ENCODE assay signal across 8 mouse cellular contexts in the genomic region with DNA sequence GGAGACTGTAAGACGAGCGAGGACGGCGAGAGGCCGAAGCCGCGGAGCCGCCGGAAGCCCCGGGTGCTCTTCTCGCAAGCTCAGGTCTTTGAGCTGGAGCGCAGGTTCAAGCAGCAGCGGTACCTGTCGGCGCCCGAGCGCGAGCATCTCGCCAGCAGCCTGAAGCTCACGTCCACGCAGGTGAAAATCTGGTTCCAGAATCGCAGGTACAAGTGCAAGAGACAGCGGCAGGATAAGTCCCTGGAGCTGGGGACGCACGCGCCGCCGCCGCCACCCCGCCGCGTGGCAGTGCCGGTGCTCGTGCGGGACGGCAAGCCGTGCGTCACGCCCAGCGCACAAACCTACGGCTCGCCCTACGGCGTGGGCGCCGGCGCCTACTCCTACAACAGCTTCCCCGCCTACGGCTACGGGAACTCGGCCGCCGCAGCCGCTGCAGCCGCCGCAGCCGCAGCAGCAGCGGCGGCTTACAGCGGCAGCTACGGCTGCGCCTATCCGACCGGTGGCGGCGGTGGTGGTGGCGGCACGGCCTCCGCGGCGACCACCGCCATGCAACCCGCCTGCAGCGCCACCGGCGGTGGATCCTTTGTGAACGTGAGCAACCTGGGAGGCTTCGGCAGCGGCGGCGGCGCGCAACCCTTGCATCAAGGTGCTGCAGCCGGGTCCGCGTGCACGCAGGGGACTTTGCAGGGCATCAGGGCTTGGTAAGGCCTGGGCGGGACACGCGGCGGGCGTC. TPM values are rescaled to one million over a fixed set of nuclear protein-coding genes. Genes with fewer than 3 reads are reported as not detected.
A peak's percentile ranks its signal among the peaks of the same experiment; 100 is the strongest.
DNase-seq lines count a peak whose midpoint lies in the region; ATAC-seq and TF ChIP-seq lines count a peak whose summit lies in the region.

No protein-coding gene starts in this region.

- peak overlapping the region; percentile 74 for H3K9ac ChIP-seq in forebrain, embryonic 11.5 days (ENCODE audit: low read length)
- no peak overlapping the region for H3K9ac ChIP-seq in limb, embryonic 11.5 days (ENCODE audit: low read length)

- no peak for TF ChIP-seq CTCF in olfactory bulb, adult 2 months (IDR thresholded peaks at IDR 0.05; ENCODE audit: insufficient read depth, low read depth, low read length)

- peak; percentile 79 for DNase-seq in forebrain, embryonic 11.5 days (ENCODE audit: low spot score)
- peak; percentile 76 for DNase-seq in limb, embryonic 11.5 days (ENCODE audit: low spot score)
- DNase-seq in layer of hippocampus, postnatal 14 days (ENCODE audit: low spot score in 2 of 2): no peak
- no peak for DNase-seq in ovary, adult 18-20 months (ENCODE audit: low spot score)

- peak overlapping the region; percentile 85; the same call in 1 of the 2 replicates for H3K27ac ChIP-seq in forebrain, embryonic 11.5 days (ENCODE audit: low read depth, low read length)
- H3K27ac ChIP-seq in limb, embryonic 11.5 days (replicated peaks; ENCODE audit: low read depth, low read length): no peak overlapping the region
- no peak overlapping the region for H3K27ac ChIP-seq in olfactory bulb, adult 2 months (ENCODE audit: insufficient read depth, low read depth, low read length)

- WGBS in forebrain, embryonic 11.5 days: under 1% methylated on average over 90 of the region's 92 CpGs
- WGBS in limb, embryonic 11.5 days: under 1% methylated on average over 82 of the region's 92 CpGs
- WGBS in olfactory bulb, adult 2 months: 1% methylated on average over 92 of the region's 92 CpGs

- no peaks in the 10 kb centered on the region; the same call in 1 of the 2 replicates for H3K9me3 ChIP-seq in megakaryocyte, embryonic 14.5 days
- no peaks in the 10 kb centered on the region for H3K9me3 ChIP-seq in forebrain, embryonic 11.5 days (ENCODE audit: control insufficient read depth, low read length)
- no peaks in the 10 kb centered on the region for H3K9me3 ChIP-seq in limb, embryonic 11.5 days (ENCODE audit: control insufficient read depth, low read length)

- H3K36me3 ChIP-seq in megakaryocyte, embryonic 14.5 days (replicated peaks; ENCODE audit: low read length): no peaks in the 10 kb centered on the region
- no peaks in the 10 kb centered on the region for H3K36me3 ChIP-seq in forebrain, embryonic 11.5 days (ENCODE audit: control insufficient read depth, insufficient read depth, low read length)
- H3K36me3 ChIP-seq in limb, embryonic 11.5 days (ENCODE audit: control insufficient read depth, insufficient read depth, low read length): no peaks in the 10 kb centered on the region

- peak overlapping the region; percentile 80 for H3K4me2 ChIP-seq in forebrain, embryonic 11.5 days (ENCODE audit: low read depth, low read length, severe bottlenecking)
- H3K4me2 ChIP-seq in limb, embryonic 11.5 days (ENCODE audit: low read depth, severe bottlenecking): peak overlapping the region; percentile 53

- H3K4me1 ChIP-seq in megakaryocyte, embryonic 14.5 days: peaks cover 72% of the 10 kb centered on the region
- peaks cover 41% of the 10 kb centered on the region for H3K4me1 ChIP-seq in forebrain, embryonic 11.5 days (replicated peaks; ENCODE audit: control insufficient read depth, insufficient read depth, low read length)
- H3K4me1 ChIP-seq in limb, embryonic 11.5 days (ENCODE audit: control insufficient read depth, insufficient read depth, low read length): peaks cover 18% of the 10 kb centered on the region; the same call in 1 of the 2 replicates
- H3K4me1 ChIP-seq in olfactory bulb, adult 2 months (ENCODE audit: control insufficient read depth, insufficient read depth, low read length): peaks cover 17% of the 10 kb centered on the region

- H3K4me3 ChIP-seq in megakaryocyte, embryonic 14.5 days (replicated peaks): peak overlapping the region; percentile 86
- H3K4me3 ChIP-seq in forebrain, embryonic 11.5 days (ENCODE audit: low read depth, low read length): peak overlapping the region; percentile 45
- peak overlapping the region; percentile 26 for H3K4me3 ChIP-seq in limb, embryonic 11.5 days (ENCODE audit: low read depth, low read length)
- H3K4me3 ChIP-seq in olfactory bulb, adult 2 months (ENCODE audit: insufficient read depth, low read depth, low read length): 0 out of 2 replicates have a peak overlapping the region, but pooled peaks have one; percentile 1

- TF ChIP-seq POLR2A in olfactory bulb, adult 2 months (IDR thresholded peaks at IDR 0.05; ENCODE audit: insufficient read depth, low read depth, low read length): no peak

- ATAC-seq in megakaryocyte, adult 5-6 weeks (ENCODE audit: poor library complexity, severe bottlenecking): no peak
- ATAC-seq in forebrain, embryonic 11.5 days (replicated peaks; ENCODE audit: low FRiP score): no peak
- ATAC-seq in limb, embryonic 11.5 days (ENCODE audit: insufficient number of reproducible peaks, low FRiP score, low TSS enrichment, low read depth): no peak
- ATAC-seq in activated CD4-positive, CD25-positive, alpha-beta regulatory T cell, adult 4 months: no peak

- peaks cover 100% of the 10 kb centered on the region for H3K27me3 ChIP-seq in megakaryocyte, embryonic 14.5 days (replicated peaks)
- peaks cover 74% of the 10 kb centered on the region for H3K27me3 ChIP-seq in forebrain, embryonic 11.5 days (ENCODE audit: control insufficient read depth, insufficient read depth, low read length)
- peaks cover 97% of the 10 kb centered on the region for H3K27me3 ChIP-seq in limb, embryonic 11.5 days (ENCODE audit: control insufficient read depth, insufficient read depth, low read length)

RNA-seq across cellular contexts. Expression of a gene that starts 2.4 kb away (rescaled TPM):
- polyA plus RNA-seq in megakaryocyte, embryonic 14.5 days (2012; ENCODE audit: insufficient read depth, low replicate concordance): 0.18 TPM in 1 of 2 replicates, not detected in the other
- total RNA-seq in megakaryocyte, adult 5-6 weeks (2015): not detected in 2 replicates
- total RNA-seq in megakaryocyte, adult 5-6 weeks (2017): not detected in 2 replicates
- polyA plus RNA-seq in forebrain, embryonic 11.5 days (2014; fragmentation: Nextera tagmentation; extraction: Ambion mirVana): 4.1 and 5.7 TPM in 2 replicates
- not detected in 2 replicates for polyA plus RNA-seq in limb, embryonic 11.5 days (2014; fragmentation: Nextera tagmentation; extraction: Ambion mirVana)
- polyA plus RNA-seq in olfactory bulb, adult 2 months (2012; ENCODE audit: insufficient read depth, insufficient read length, low replicate concordance, missing spikeins): not detected in 2 replicates
- total RNA-seq in layer of hippocampus, postnatal 14 days (2021): not detected
- polyA plus RNA-seq in activated CD4-positive, CD25-positive, alpha-beta regulatory T cell, adult 4 months (2017; shearing (Covaris generic)): not detected

Comparison
In these comparisons a context has a peak if more than half of its experiments do, and no peak if none do; other contexts are left out.
1. H3K4me3 ChIP-seq: peak in every context shown above with its lines; median percentile 86 in megakaryocyte, embryonic 14.5 days; 45 in forebrain, embryonic 11.5 days; 26 in limb, embryonic 11.5 days; 1 in olfactory bulb, adult 2 months.
2. DNase-seq: peak in forebrain, embryonic 11.5 days (single experiment) and limb, embryonic 11.5 days (single experiment); none in layer of hippocampus, postnatal 14 days (0 of 2) and ovary, adult 18-20 months (single experiment).